Mouse (Mus musculus): ENCODE results near the gene Sdhd.
"Not testable (repeated sequence)": the region's sequence is repeated elsewhere in the genome, so short reads cannot be mapped to it uniquely, and the experiment has no call there.

Sdhd gene

GRCm38 (mm10) chr9:50603189-50603997, at the start of gene Sdhd, which contains the start of gene Timm8b:
Gene Sdhd, minus strand, starts transcription at chr9:50603812.
Gene Timm8b, plus strand, starts transcription at chr9:50603910.
- DNase-seq: peak; percentile 96

- DNase-seq: no peak
These were observed 46.9 kb upstream of the Sdhd start for GRCm38 (mm10) chr9:50650503-50650902.

GRCm38 (mm10) chr9:50646826-50647370, 43.3 kb upstream of the Sdhd start:
- no peak for DNase-seq

- no peak for DNase-seq
These were observed 30.7 kb upstream of the Sdhd start for GRCm38 (mm10) chr9:50634270-50634669.

- DNase-seq: no peak
These were observed 29.4 kb upstream of the Sdhd start for GRCm38 (mm10) chr9:50633059-50633458.

- DNase-seq: no peak
These were observed 28.5 kb upstream of the Sdhd start for GRCm38 (mm10) chr9:50632016-50632688.

- not testable (repeated sequence) for DNase-seq
These were observed 27.3 kb upstream of the Sdhd start for GRCm38 (mm10) chr9:50630903-50631302.

GRCm38 (mm10) chr9:50617794-50618330, 14.2 kb upstream of the Sdhd start:
- no peak for DNase-seq

GRCm38 (mm10) chr9:50616766-50617603, 13.4 kb upstream of the Sdhd start, which contains the start of the genes Pih1d2 and Nkapd1:
Gene Pih1d2, plus strand, starts transcription at chr9:50617321.
Gene Nkapd1, minus strand, starts transcription at chr9:50617464.
- DNase-seq: peak; percentile 89

GRCm38 (mm10) chr9:50616161-50616560, 12.5 kb upstream of the Sdhd start:
- no peak for DNase-seq

GRCm38 (mm10) chr9:50612115-50612514, 8.5 kb upstream of the Sdhd start:
- no peak for DNase-seq

- no peak for DNase-seq
These were observed 726 bp upstream of the Sdhd start for GRCm38 (mm10) chr9:50604338-50604737.

- DNase-seq: no peak
These were observed 349 bp upstream of the Sdhd start for GRCm38 (mm10) chr9:50603998-50604324.

GRCm38 (mm10) chr9:50602055-50602845, 1.4 kb downstream of the Sdhd start:
- DNase-seq: no peak

GRCm38 (mm10) chr9:50601536-50601935, 2.1 kb downstream of the Sdhd start:
- no peak for DNase-seq

- no peak for DNase-seq
These were observed 6.6 kb downstream of the Sdhd start for GRCm38 (mm10) chr9:50596973-50597372.

GRCm38 (mm10) chr9:50594794-50595417, 8.7 kb downstream of the Sdhd start:
- DNase-seq: no peak

GRCm38 (mm10) chr9:50593544-50593943, 10.1 kb downstream of the Sdhd start:
- no peak for DNase-seq

- no peak for DNase-seq
These were observed 10.7 kb downstream of the Sdhd start for GRCm38 (mm10) chr9:50592955-50593354.

GRCm38 (mm10) chr9:50590856-50591518, 12.6 kb downstream of the Sdhd start:
- DNase-seq: no peak

- DNase-seq: no peak
These were observed 16.7 kb downstream of the Sdhd start for GRCm38 (mm10) chr9:50586955-50587354.

All from cerebellum, adult 9-11 months (tissue).